Mouse (Mus musculus): ENCODE results near the gene Sdhd.
"Not testable (repeated sequence)": the region's sequence is repeated elsewhere in the genome, so short reads cannot be mapped to it uniquely, and the experiment has no call there.

Sdhd gene

DNA sequence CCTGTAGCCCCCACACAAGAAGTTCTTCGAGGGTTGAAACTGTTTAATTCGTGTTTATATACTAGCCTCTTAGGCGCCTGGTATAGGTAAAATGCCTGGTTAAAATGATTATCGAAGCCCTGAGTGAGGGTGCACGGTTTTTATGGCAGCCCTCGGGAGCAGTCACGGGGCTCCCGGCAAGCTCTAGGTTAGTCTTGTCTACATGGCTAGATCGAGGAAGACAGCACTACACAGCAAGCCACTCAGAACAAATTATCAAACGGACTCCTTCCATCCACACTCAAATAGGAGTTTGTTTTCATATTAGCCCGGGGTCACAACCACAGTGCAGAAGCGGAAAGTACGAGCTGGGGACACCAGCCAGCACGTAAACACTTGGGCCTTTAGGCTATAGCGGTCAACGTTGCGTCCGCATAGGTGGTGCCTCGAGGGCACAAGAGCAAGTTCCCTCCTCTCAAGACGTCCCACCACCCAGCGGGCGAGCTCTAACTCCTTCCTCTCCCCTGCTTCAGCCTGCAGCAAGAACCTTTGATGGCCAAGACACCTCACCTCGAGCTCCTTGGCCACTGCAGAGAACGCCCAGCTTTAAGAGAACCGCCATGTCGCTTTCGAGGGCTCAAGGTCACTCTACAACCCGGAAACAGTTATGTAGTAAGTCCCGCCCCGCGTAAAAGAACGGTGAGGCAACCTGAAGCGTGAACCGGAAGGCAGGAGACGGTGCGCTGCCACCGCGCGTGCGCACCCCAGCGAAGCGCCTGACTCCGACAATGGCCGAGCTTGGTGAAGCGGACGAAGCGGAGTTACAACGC, at the start of gene Sdhd, which contains the start of gene Timm8b:
TSS of gene Sdhd (minus strand) at position 624 of the 809 bp plus-strand sequence.
TSS of gene Timm8b (plus strand) at position 722 of the 809 bp plus-strand sequence.
- peak; percentile 90 to 92 for DNase-seq (ENCODE audit: low spot score in 2 of 2)

DNA sequence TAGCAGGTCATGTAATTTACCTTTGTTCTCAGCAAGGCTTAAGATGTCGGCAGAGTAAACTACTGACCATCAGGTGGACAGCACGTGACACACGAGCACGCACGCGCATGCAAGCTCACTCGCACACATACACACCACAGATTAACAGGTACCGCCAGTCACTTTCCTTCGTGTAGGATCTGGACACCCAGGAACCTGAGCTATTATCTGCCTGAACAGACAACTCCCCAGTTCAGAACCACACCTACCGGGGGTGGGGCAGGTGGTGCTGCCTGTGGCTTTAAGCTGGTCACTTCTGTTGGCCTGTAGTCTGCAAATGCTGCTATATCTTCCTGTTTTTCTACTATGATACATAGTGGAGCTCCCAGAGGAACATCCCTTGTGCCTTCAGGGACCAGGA, 46.9 kb upstream of the Sdhd start:
- DNase-seq (ENCODE audit: low spot score in 2 of 2), result no peak

DNA sequence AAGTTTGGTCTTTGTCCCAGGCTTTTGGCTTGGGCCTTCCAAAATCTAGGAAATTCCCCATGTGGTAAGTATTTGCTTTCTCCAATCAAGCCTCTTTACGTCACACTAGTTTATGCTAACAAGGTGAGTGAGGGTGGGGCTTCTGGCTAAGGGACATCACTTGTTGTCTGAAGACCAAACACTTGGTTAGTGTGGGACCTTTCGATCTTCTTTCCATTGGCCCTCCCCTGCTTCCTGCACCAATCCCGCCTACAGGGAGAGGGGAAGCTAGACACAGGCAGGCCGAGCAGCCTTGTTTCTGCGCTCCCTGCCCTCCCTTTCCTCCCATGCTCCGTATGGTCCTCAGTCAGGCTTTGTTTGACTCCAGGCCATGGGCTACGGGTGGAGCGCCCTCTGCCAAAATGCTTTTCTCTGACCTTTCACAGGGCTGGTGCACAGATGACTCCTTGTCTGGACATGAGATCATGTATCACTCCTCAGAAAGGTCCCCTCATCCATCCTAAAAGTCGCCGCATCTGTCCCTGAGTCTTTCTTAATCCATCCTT, 43.3 kb upstream of the Sdhd start:
- no peak for DNase-seq (ENCODE audit: low spot score in 2 of 2)

DNA sequence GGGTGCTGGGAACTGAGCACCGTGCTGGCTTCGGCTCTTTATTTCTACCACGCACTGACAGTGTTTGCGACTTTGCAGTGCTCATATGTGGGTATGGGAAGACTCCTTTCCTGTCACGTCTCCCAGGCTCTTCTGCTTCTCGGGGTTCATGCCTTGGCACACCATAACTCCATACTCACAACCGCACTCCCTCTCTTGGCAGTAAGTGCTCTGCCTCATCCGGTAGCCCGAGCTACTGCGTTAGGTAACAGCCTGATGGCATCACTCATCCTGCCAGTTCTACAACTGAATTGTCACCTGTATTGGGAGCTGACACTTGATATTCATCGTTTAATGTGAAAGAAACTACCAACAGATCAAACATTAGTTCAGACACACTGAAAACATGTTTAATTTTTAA, 30.7 kb upstream of the Sdhd start:
- DNase-seq (ENCODE audit: low spot score in 2 of 2), result no peak

DNA sequence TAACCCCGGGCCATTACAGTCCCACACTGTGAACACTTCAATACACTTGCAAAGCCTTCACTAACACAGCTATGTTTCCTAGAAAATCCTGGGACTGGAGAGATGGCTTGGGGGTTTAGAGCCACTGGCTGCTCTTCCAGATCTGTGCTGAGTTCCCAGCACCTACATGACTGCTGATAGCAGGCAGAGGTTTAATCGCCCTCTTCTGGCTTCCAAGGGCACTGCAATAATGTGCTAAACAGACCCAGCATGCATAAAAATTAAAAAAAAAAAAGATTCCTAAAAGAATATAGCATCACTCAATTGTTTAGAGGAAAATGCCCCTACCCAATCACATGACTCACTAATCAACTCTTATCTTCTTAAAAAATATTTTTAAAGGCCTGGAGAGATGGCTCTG, 29.4 kb upstream of the Sdhd start:
- no peak for DNase-seq (ENCODE audit: low spot score in 2 of 2)

DNA sequence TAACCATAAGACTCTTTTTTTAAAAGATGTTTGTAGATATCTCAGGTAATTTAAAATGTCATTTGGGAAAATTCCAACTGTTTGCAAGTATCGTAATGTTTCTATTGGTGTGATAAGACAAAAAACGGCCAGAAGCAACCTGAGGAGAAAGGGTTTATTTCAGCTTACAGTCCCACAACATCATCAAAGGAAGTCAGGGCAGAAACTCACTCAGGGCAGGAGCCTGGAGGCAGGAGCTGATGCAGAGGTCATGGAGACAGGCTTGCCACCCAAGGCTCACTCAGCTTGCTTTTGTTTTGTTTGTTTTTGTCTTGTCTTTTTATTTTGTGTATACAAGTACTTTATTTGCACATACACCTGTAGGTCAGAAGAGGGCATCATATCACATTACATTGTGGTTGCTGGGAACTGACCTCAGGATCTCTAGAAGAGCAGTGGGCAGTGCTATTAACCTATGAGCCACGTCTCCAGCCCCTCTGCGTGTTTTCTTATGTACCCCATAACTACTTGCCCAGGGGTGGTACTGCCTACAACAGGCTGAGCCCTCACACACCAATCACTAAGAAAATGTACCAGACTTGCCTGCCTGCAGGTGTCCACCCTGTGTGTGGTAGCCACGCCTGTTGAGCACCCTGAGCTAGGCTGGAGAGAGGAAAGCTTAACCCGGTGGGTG, 28.5 kb upstream of the Sdhd start:
- DNase-seq (ENCODE audit: low spot score in 2 of 2), result no peak

DNA sequence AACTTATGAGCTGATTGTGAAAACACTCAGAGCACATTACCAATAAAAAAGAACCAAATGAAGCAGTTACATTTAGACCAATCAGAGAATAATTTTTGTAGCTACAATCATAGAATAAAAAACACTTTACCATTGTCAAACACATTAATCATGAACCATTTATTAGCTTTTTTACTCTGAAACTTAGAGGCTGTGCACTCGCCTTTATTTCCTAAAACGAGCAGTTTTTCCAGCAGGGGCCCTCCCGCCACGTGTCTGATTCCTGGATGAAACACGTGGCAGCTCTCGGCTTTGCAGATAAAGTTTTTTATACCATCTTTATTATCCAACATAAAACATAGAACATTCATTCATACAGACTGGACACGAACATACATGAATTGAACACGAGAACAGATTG, 27.3 kb upstream of the Sdhd start:
- DNase-seq (ENCODE audit: low spot score in 2 of 2), result not testable (repeated sequence)

DNA sequence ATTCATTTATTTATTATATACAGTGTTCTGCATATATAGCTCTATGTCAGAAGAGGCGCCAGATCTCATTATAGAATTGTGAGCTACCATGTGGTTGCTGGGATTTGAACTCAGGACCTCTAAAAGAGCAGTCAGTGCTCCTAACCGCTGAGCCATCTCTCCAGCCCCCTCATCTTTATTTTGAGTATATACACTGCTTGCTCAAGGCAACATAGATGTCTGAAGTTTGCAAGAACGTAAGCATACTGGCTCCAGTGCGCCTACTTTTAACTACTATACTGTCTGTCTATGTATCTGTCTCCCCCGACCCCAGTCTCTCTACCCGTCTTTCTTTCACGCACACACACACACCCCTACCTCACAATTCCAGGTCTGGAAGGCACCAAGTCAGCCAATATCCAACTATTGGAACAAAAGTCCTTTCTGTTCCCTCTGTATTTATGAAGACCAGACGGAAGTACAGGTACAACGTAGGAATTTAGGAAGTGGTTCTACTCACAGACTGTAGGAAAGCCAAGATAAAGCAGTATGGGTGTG, 14.2 kb upstream of the Sdhd start:
- DNase-seq (ENCODE audit: low spot score in 2 of 2), result no peak

DNA sequence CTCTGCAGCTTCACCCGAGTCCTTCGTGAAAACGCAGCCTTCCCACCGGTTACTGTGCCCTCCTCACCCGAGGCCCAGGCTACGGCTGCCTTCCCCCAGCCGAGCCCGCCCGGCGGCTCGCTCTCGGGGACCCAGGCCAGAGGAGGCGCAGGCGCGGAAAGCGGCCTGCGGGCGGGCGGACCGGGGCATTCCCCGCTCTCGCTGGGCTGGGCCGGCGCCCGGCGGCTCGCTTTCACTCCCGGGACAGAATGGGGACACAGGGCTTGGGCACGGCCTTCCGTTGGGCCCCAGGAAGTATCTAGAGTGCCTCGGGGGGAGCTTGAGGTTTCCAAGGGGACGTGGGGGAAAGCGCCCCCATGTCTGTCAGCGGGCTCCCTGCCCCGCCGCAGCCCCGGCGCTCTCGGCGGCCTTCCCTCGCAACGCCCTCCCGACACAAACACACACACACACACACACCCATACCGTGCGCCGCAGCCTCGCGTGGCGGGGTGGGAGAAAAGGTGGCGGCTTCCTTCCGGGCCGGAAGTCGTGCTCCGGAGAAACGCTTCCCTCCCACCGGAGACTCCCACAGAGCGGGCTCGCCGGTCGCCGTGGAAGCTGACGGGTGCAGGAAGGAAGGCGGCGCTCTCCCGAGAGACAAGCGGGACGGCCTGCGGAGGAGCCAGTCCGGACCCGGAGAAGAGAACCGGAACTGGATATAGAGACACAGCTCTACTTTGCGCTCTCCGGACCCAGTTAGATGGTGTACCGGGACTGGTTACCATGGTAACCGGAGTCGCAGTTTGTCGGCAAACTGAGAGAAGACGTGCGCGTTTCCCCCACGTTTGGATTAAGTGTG, 13.4 kb upstream of the Sdhd start, which contains the start of the genes Pih1d2 and Nkapd1:
TSS of gene Pih1d2 (plus strand) at position 556 of the 838 bp plus-strand sequence.
TSS of gene Nkapd1 (minus strand) at position 699 of the 838 bp plus-strand sequence.
- DNase-seq (ENCODE audit: low spot score in 2 of 2), result peak; percentile 83 to 85

DNA sequence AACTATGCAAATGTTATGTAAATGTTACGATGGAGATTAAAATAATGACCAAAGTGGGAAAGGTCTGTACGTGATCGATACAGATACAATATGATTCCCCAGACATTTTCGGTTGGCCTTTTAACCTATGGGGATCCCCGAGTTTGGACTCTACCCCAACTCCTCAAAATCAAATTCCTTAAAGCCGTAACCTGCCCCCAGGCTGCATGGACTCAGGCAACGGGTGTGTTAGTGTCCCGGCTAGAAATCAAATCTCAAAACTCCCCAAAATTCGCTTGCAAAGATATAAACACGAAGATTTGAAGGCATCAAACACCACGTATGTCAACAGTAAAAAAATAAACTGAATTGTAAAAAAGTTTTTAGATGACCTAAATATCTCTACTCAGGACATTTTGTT, 12.5 kb upstream of the Sdhd start:
- DNase-seq (ENCODE audit: low spot score in 2 of 2), result no peak

DNA sequence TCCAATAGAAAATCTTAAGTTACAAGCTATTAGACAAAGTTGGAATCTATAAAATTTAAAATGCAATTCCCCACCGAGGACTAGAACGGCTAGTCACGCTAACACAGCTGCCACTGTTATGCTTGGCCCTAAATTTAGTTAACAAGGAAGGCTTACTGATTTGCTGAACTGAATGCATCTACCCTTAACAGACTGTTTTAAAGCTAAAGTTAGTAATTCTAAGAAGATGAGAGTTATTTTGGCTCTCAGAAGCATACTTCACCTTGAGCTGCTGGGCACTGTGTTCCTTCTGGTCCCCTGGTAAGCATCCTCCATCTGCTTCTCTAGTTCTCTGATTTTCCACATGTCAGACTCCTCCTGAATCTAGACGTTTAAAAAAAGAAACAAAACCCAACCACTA, 8.5 kb upstream of the Sdhd start:
- no peak for DNase-seq (ENCODE audit: low spot score in 2 of 2)

DNA sequence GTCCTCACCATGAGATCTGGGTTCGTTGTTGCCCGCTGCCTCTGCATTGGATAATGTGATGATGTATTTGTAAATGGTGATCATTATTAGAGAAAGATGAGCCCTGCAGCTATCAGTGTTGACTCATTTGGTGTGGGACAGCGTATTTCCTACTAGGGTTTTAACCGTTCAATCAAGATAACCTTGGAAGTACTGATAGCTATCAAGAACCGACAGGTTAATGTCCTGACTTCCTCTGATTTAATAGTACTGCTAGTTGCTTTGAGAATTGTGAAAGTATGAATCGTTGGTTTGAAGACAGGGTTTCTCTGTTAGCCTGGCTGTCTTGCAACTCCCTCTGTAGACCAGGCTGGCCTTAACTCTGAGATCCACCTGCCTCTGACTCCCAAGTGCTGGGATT, 726 bp upstream of the Sdhd start:
- no peak for DNase-seq (ENCODE audit: low spot score in 2 of 2)

DNA sequence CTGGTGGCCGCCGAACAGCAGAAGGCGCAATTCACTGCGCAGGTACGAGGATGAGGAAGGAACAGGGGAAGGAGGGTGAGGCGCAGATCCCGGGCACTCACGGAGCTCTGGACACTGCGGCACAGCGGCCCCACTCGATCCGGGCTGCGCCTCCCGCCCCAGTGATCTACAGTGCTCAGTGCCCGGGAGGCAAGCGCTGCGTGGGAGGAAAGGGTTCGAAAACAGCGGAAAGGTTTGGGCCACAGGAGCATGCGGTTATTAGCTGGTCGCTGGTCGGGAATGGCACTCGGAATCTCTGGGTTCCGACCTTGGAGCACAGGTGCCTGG, 349 bp upstream of the Sdhd start:
- DNase-seq (ENCODE audit: low spot score in 2 of 2), result no peak

DNA sequence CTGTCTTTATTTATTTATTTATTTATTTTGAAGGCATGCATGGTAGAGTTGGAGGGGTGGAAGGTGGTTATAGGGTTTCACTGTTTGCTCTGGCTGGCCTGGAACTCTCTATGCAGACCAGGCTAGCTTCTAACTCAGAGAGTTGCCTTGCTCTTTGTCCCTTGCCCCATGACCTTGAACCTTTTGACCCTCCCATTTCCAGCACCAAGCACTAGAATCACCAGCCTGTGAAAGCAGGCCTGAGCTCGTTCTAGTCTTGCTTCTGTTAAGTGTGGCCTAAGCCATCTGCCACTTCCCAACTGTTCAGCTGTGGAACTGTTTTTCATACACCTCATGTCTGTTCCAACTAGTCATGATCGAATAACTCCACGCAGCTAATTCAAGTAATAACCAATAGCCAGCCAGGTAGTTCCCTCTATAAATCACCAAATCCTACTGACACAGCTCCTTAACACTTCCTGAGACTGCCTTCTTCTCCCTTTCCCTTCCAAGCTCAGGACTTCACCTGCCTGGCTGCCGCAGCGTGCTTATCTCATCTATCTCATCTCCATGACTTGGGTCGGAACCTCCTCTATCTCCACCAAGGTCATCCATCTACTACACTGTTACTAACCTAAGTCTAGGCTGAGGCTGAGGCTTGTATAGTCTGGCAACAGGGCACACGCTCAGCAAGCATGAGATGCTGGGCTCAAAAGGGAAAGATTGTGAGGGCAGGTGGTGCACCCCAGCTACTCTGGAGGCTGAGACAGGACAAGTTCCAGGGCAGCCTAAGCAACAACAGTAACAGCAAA, 1.4 kb downstream of the Sdhd start:
- no peak for DNase-seq (ENCODE audit: low spot score in 2 of 2)

DNA sequence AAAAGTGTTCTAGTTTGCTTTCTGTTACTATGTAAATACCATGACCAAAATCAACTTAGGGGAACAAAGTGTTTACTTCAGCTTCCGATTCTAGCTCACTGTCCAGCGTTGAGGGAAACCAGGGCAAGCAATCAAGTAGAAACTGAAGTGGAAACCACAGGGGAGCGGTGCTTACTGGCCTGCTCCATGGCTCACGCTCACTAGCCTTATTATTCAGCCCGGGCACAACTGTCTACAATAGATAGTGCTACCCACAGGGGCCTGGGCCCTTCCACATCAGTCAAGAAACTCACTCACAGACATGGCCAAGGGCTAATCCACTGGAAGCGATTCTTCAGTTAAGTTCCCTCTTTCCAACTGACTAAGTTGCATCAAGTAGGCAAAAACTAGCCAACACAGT, 2.1 kb downstream of the Sdhd start:
- no peak for DNase-seq (ENCODE audit: low spot score in 2 of 2)

DNA sequence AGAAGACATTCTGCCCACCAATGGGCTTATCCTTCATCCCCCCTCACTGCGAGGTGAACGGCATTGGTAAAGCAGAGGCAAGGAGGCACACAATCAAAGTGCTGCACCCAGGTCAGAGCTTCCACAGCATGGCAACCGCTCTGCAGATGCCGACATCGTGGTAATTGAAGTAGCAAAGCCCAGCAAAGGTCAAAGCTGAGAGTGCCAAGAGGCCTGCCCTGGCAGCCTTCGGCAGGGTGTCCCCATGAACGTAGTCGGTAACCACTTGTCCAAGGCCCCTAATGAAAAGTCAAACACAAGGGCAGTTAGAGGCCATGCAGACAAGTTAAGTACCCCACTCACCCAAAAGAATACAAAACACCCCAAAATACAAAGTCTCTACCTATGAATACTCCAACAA, 6.6 kb downstream of the Sdhd start:
- no peak for DNase-seq (ENCODE audit: low spot score in 2 of 2)

DNA sequence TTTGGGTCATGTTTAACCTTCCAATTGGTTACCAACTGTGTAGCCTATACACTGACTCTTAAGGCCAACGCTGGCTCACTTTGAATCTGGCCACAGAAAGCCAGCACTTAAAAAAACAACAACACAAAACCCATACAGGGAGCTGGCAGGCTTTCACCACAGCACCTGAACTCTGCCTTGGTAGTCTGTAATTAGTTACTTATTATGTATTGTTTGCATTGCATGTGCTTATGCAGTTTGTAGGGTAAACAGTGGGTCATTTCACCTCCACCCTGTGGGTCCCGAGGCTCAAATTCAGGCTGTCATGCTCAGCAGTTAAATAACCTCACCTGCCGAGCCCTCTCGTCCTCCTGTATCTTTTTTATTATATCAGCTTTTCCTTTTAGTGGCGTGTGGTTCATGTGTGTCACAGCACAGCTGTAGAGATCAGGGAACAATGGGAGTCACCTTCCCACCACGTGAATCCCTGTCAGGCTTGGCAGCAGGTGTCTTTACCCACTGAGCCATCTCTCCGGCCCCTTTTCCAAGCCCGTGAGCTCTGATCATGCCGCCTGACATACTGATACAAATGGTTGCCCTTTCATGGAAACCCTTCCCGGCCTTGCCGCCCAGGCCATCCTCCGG, 8.7 kb downstream of the Sdhd start:
- DNase-seq (ENCODE audit: low spot score in 2 of 2), result no peak

DNA sequence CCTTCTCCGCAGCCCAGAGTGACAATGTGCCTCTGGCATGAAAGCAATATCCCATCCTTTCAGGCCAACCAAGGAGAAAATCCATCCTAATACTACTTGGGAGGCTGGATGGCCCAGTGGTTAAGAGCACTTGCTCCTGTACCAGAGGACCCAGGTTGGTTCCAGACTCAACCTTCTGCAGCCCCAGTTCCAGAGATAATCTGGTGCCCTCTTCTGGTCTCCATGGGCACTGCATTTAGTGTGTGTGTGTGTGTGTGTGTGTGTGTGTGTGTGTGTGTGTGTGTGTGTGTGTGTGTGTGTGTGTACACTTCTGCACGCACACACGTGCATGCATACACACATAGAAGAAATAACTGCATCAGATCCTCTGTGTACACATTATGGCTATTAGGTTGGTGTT, 10.1 kb downstream of the Sdhd start:
- no peak for DNase-seq (ENCODE audit: low spot score in 2 of 2)

DNA sequence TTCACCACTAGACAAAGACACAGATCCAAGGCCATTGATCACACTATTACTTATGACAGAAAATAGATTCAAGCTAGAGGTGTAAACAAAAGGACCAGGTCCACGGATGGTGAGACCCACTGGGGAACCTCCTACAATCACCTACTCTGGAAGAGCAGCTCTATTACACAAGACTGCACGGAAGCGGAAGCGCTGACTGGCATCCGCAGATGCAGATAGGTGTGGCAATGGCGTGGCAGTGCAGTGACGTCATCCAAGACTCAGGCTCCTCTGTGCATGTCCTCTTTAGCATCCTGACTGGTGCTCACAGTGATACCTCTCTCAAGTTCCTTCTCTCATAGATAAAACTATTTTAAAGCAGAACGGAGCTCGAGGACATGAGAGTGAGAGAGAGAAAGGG, 10.7 kb downstream of the Sdhd start:
- DNase-seq (ENCODE audit: low spot score in 2 of 2), result no peak

DNA sequence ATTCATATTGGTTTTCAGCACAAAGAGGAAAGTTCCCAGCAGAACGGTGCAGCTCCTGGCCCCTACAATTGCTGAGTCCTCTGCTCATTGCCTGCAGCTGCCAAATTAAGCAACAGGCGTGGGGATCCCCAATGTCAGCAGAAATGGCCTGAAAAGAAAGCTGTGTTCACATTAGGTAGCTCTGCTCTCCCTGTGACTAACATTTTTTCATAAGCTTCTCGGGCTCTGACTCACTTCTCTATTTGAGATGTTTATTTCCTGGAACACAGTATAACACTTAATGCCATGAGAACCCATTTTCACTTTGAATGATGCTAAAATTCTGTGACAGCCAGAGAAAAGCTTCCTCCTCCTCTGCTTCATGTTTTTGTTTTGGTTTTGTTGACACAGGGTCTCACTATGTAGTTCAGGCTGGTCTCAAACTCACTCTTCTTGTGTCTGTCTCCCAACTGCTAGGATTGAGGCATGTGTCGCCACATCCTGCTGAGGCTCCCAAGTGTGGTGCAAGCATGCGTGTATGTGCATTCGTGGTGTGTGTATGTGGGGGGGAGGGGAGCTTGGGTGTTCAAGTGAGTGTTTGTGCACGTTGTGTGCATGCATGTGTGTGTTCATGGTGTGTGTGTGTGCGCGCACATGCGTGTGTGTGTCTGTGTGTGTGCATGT, 12.6 kb downstream of the Sdhd start:
- DNase-seq (ENCODE audit: low spot score in 2 of 2), result no peak

All from urinary bladder, postnatal 4 days (tissue).